Mouse (Mus musculus): ENCODE data around the gene Larp6. TPM values are rescaled to one million over a fixed set of nuclear protein-coding genes. Genes with fewer than 3 reads are reported as not detected.
A peak's percentile ranks its signal among the peaks of the same experiment; 100 is the strongest.

Larp6 gene
- 0.37 TPM in 1 of 2 replicates, not detected in the other for polyA plus RNA-seq (2011; ENCODE audit: insufficient read depth, insufficient read length, low read depth, missing spikeins)

DNA sequence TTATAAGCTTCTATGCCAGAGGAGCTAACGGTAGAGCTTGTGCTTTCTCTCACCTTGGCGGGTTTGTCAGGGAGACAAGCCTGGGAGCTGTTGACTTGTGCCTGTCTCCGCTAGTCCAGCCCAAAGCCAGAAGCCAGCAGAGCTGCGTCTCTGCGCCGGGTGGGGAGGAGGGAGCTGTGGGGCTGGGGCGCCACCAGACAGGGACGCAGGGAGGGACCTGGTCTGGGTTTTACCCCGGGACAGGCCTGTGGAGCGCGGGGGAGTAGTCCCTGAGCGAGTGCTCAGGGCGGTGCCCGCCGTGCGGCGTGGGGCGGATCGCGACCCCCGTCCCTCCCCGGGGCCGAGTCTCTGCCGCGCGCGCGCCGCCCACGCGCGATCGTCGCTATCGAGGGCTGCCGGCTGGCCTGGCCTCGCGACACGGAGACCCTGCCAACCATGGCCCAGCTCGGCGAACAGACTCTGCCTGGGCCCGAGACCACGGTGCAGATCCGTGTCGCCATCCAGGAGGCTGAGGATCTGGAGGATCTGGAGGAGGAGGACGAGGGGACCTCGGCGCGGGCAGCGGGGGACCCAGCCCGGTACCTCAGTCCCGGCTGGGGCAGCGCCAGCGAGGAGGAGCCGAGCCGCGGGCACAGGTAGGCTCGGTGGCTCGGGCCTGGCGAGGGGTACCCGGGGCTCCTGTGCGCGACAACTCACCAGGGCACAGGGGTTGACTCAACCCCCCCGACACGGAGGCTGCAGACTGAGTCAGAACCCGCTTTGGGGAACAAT, at the start of gene Larp6:
Larp6 (plus strand) TSS at position 219 of the 771 bp plus-strand sequence.
- Histone ChIP-seq H3K9me3 (replicated peaks; ENCODE audit: control insufficient read depth, insufficient read depth, low read length, poor library complexity, severe bottlenecking) (no peaks in the 10 kb centered on the region), H3K4me1 (ENCODE audit: control insufficient read depth, insufficient read depth, low read length) (no peaks in the 10 kb centered on the region), H3K9ac (ENCODE audit: low read depth, poor library complexity, severe bottlenecking) (peak within 1 kb of the TSS; percentile 61), H3K27me3 (ENCODE audit: control insufficient read depth, insufficient read depth, low read length, poor library complexity, severe bottlenecking) (no peaks in the 10 kb centered on the region), H3K36me3 (ENCODE audit: control insufficient read depth, insufficient read depth, low read length, poor library complexity, severe bottlenecking) (no peaks in the 10 kb centered on the region), H3K27ac (ENCODE audit: insufficient read depth, low read length) (no peak within 1 kb of the TSS), H3K4me3 (ENCODE audit: low read depth, low read length) (peak within 1 kb of the TSS; percentile 81)
- TF ChIP-seq CTCF (IDR thresholded peaks at IDR 0.05; ENCODE audit: low read depth, low read length) (no peak), POLR2A (IDR thresholded peaks at IDR 0.05; ENCODE audit: insufficient read depth, low read length) (no peak), EP300 (IDR thresholded peaks at IDR 0.05; ENCODE audit: insufficient read depth, low read depth, low read length) (no peak)

DNA sequence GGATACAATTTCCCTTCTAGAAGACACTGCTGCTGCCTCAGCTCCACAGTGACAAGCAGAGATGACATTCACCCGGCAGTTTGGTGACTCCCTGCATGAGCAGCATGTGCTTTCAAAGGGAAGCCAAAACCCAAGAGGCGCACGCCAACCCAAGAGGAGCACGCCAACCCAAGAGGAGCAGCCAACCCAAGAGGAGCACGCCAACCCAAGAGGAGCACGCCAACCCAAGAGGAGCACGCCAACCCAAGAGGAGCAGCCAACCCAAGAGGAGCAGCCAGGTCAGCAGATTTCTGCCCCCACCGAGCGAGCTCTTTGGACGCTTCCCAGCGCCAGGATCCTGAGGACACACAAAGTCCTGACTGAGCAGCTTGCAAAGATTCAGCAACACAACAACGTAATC, 48.4 kb upstream of the Larp6 start:
- no peak overlapping the region for H3K27ac ChIP-seq (ENCODE audit: insufficient read depth, low read length)
- no peaks in the 10 kb centered on the region for H3K36me3 ChIP-seq (ENCODE audit: control insufficient read depth, insufficient read depth, low read length, poor library complexity, severe bottlenecking)
- no peaks in the 10 kb centered on the region for H3K27me3 ChIP-seq (ENCODE audit: control insufficient read depth, insufficient read depth, low read length, poor library complexity, severe bottlenecking)
- H3K4me3 ChIP-seq (ENCODE audit: low read depth, low read length) = no peak overlapping the region
- H3K9ac ChIP-seq (ENCODE audit: low read depth, poor library complexity, severe bottlenecking) = no peak overlapping the region
- H3K4me1 ChIP-seq (ENCODE audit: control insufficient read depth, insufficient read depth, low read length) = no peaks in the 10 kb centered on the region
- TF ChIP-seq POLR2A (IDR thresholded peaks at IDR 0.05; ENCODE audit: insufficient read depth, low read length) (no peak), EP300 (IDR thresholded peaks at IDR 0.05; ENCODE audit: insufficient read depth, low read depth, low read length) (no peak), CTCF (IDR thresholded peaks at IDR 0.05; ENCODE audit: low read depth, low read length) (no peak)
- no peaks in the 10 kb centered on the region for H3K9me3 ChIP-seq (replicated peaks; ENCODE audit: control insufficient read depth, insufficient read depth, low read length, poor library complexity, severe bottlenecking)

DNA sequence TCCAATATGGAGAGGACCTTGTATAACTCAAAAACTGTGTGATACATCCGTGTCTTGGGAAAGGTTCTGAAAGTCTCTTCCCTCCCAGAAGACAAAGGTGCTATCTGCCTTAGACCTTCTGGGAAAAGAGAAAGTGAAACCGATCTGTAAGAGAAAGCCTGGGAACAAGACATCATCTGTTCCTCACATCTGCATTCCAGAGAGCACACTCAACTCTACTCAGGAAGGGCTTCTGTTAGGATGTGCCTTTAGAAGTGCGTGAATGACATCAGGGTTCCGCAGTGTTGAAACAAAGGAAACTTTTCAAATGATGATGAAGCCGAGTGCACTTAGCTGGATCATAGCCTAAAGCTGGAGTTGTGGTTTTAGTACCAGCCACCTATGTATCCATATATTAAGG, 47.9 kb upstream of the Larp6 start:
- no peak overlapping the region for H3K9ac ChIP-seq (ENCODE audit: low read depth, poor library complexity, severe bottlenecking)
- no peak overlapping the region for H3K4me3 ChIP-seq (ENCODE audit: low read depth, low read length)
- no peaks in the 10 kb centered on the region for H3K36me3 ChIP-seq (ENCODE audit: control insufficient read depth, insufficient read depth, low read length, poor library complexity, severe bottlenecking)
- no peaks in the 10 kb centered on the region for H3K9me3 ChIP-seq (replicated peaks; ENCODE audit: control insufficient read depth, insufficient read depth, low read length, poor library complexity, severe bottlenecking)
- no peaks in the 10 kb centered on the region for H3K27me3 ChIP-seq (ENCODE audit: control insufficient read depth, insufficient read depth, low read length, poor library complexity, severe bottlenecking)
- no peaks in the 10 kb centered on the region for H3K4me1 ChIP-seq (ENCODE audit: control insufficient read depth, insufficient read depth, low read length)
- TF ChIP-seq POLR2A (IDR thresholded peaks at IDR 0.05; ENCODE audit: insufficient read depth, low read length) (no peak), CTCF (IDR thresholded peaks at IDR 0.05; ENCODE audit: low read depth, low read length) (no peak), EP300 (IDR thresholded peaks at IDR 0.05; ENCODE audit: insufficient read depth, low read depth, low read length) (no peak)
- H3K27ac ChIP-seq (ENCODE audit: insufficient read depth, low read length) = no peak overlapping the region

DNA sequence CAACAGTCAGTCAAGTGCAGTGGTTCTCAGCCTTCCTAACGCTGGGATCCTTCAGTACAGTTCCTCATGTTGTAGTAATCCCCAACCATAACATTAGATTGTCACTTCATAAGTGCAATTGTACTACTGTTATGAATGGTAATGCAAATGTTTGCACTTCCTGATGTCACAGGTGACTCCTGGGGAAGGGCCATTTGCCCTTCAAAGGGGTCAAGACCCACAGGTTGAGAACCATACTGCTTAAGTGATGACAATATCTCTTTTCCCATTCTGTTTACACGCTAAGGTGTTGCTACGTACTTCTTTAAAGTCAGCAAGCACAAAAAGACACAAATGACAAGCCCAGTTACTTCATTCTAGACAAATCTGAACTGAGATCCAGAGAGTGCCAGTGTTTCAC, 47.3 kb upstream of the Larp6 start:
- Histone ChIP-seq H3K36me3 (ENCODE audit: control insufficient read depth, insufficient read depth, low read length, poor library complexity, severe bottlenecking) (no peaks in the 10 kb centered on the region), H3K9me3 (replicated peaks; ENCODE audit: control insufficient read depth, insufficient read depth, low read length, poor library complexity, severe bottlenecking) (no peaks in the 10 kb centered on the region)
- TF ChIP-seq POLR2A (IDR thresholded peaks at IDR 0.05; ENCODE audit: insufficient read depth, low read length) (no peak), CTCF (IDR thresholded peaks at IDR 0.05; ENCODE audit: low read depth, low read length) (no peak), EP300 (IDR thresholded peaks at IDR 0.05; ENCODE audit: insufficient read depth, low read depth, low read length) (no peak)

DNA sequence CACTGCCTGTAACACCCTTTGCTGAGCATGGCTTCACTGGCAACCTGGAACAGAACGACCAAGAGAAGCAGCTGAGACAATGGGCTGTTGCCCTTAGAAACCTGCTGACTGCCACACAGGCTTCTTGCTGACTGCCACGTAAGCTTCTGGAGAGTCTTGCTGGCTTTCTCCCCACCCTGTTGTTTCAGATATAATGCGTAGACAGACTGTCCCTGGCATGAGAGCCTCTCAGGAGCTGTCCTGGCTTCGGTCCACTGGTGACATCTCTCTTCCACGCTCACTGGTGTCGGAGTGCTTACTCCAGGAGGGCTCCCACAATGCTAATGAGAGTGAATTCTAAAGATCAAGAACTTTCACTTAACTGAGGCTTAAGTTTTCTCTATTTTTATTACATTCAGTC, 43.9 kb upstream of the Larp6 start:
- H3K27ac ChIP-seq (ENCODE audit: insufficient read depth, low read length) = no peak overlapping the region
- H3K27me3 ChIP-seq (ENCODE audit: control insufficient read depth, insufficient read depth, low read length, poor library complexity, severe bottlenecking) = no peaks in the 10 kb centered on the region
- H3K4me1 ChIP-seq (ENCODE audit: control insufficient read depth, insufficient read depth, low read length) = no peaks in the 10 kb centered on the region
- no peaks in the 10 kb centered on the region for H3K36me3 ChIP-seq (ENCODE audit: control insufficient read depth, insufficient read depth, low read length, poor library complexity, severe bottlenecking)
- H3K9ac ChIP-seq (ENCODE audit: low read depth, poor library complexity, severe bottlenecking) = no peak overlapping the region
- no peak overlapping the region for H3K4me3 ChIP-seq (ENCODE audit: low read depth, low read length)
- no peaks in the 10 kb centered on the region for H3K9me3 ChIP-seq (replicated peaks; ENCODE audit: control insufficient read depth, insufficient read depth, low read length, poor library complexity, severe bottlenecking)
- no peak for TF ChIP-seq CTCF (IDR thresholded peaks at IDR 0.05; ENCODE audit: low read depth, low read length)
- TF ChIP-seq POLR2A (IDR thresholded peaks at IDR 0.05; ENCODE audit: insufficient read depth, low read length) = no peak
- TF ChIP-seq EP300 (IDR thresholded peaks at IDR 0.05; ENCODE audit: insufficient read depth, low read depth, low read length) = no peak

More for the DNA sequence above, 47.3 kb upstream of the Larp6 start:
- Histone ChIP-seq H3K9ac (ENCODE audit: low read depth, poor library complexity, severe bottlenecking) (no peak overlapping the region), H3K27ac (ENCODE audit: insufficient read depth, low read length) (no peak overlapping the region), H3K27me3 (ENCODE audit: control insufficient read depth, insufficient read depth, low read length, poor library complexity, severe bottlenecking) (no peaks in the 10 kb centered on the region), H3K4me1 (ENCODE audit: control insufficient read depth, insufficient read depth, low read length) (no peaks in the 10 kb centered on the region), H3K4me3 (ENCODE audit: low read depth, low read length) (no peak overlapping the region)

DNA sequence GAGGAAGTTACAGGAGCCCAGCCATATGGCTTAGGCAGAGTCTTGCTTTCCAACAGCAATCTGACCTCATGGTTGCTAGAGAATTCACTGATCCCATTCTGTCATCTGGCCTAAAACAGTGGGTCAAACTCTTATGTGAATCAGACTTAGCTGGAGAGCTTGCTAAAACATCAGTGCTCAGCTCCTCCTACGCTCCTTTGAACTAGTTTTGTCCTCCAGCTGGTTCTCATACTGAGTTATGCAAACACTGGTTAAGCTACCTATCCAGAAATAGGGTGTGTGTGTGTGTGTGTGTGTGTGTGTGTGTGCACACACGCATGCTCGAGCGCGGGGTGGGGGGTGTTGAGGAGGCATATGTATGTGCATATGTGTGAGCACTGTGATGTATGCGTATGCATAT, 40.2 kb upstream of the Larp6 start:
- Histone ChIP-seq H3K4me3 (ENCODE audit: low read depth, low read length) (no peak overlapping the region), H3K27me3 (ENCODE audit: control insufficient read depth, insufficient read depth, low read length, poor library complexity, severe bottlenecking) (no peaks in the 10 kb centered on the region), H3K9me3 (replicated peaks; ENCODE audit: control insufficient read depth, insufficient read depth, low read length, poor library complexity, severe bottlenecking) (no peaks in the 10 kb centered on the region), H3K27ac (ENCODE audit: insufficient read depth, low read length) (no peak overlapping the region), H3K4me1 (ENCODE audit: control insufficient read depth, insufficient read depth, low read length) (no peaks in the 10 kb centered on the region), H3K9ac (ENCODE audit: low read depth, poor library complexity, severe bottlenecking) (no peak overlapping the region), H3K36me3 (ENCODE audit: control insufficient read depth, insufficient read depth, low read length, poor library complexity, severe bottlenecking) (no peaks in the 10 kb centered on the region)
- no peak for TF ChIP-seq POLR2A (IDR thresholded peaks at IDR 0.05; ENCODE audit: insufficient read depth, low read length)
- TF ChIP-seq EP300 (IDR thresholded peaks at IDR 0.05; ENCODE audit: insufficient read depth, low read depth, low read length) = no peak
- no peak for TF ChIP-seq CTCF (IDR thresholded peaks at IDR 0.05; ENCODE audit: low read depth, low read length)
